Mouse (Mus musculus) heart, postnatal 0 days (tissue): Measurements from ENCODE around the gene Hpn.

ENCODE experiments used
- CTCF ChIP-seq: IDR thresholded peaks from 2 replicates; pipeline ENCODE4 v1.5.1; 2016; ENCODE audit warnings: antibody characterized with exemption, control low read depth, low read depth
- EP300 ChIP-seq: IDR thresholded peaks from 2 replicates; pipeline ENCODE4 v1.6.1; 2016; ENCODE audit warnings: antibody characterized with exemption, low read depth

GRCm38 (mm10) chr7:31115182-31115581 lies at the start of gene Hpn:
- TF ChIP-seq CTCF (no peak), EP300 (no peak)
